Mouse (Mus musculus) hindbrain, embryonic 16.5 days (tissue): ENCODE measurements at regions not wholly inside any gene's neighbourhood (a gene's known extent, or its start where the extent isn't known, plus 50 kb on each side); places are given as distances from the start of the nearest gene placed in this dataset.
A peak's percentile ranks its signal among the peaks of the same experiment; 100 is the strongest.

ENCODE experiments used
- ATAC-seq: fragments of 200-750 bp; cut with Nextera tagmentation; 2 replicates; pipeline ENCODE4 v1.8.0; 2017; ENCODE audit warnings: moderate TSS enrichment, moderate library complexity
- H3K27ac ChIP-seq: fragments of 300-500 bp; sonication (generic); 2 replicates; pipeline ENCODE4 v1.5.1; 2014; ENCODE audit warnings: low read depth, mild to moderate bottlenecking, control low read depth, low read length, moderate library complexity
- H3K27me3 ChIP-seq: fragments of 300-500 bp; sonication (generic); replicated peaks from 2 replicates; pipeline ENCODE4 v1.6.1; 2014; ENCODE audit warnings: low read length; ENCODE audit not compliant: control insufficient read depth, insufficient read depth
- H3K36me3 ChIP-seq: fragments of 300-500 bp; sonication (generic); 2 replicates; pipeline ENCODE4 v1.6.1; 2014; ENCODE audit warnings: mild to moderate bottlenecking, low read length, moderate library complexity, mixed read lengths; ENCODE audit not compliant: control insufficient read depth, insufficient read depth
- H3K4me1 ChIP-seq: fragments of 300-500 bp; sonication (generic); 2 replicates; pipeline ENCODE4 v1.6.1; 2014; ENCODE audit warnings: low read depth, low read length; ENCODE audit not compliant: control insufficient read depth, insufficient read depth
- H3K4me2 ChIP-seq: fragments of 300-500 bp; sonication (generic); 2 replicates; pipeline ENCODE4 v1.6.1; 2014; ENCODE audit warnings: mild to moderate bottlenecking, low read length, control low read depth, moderate library complexity
- H3K4me3 ChIP-seq: fragments of 300-500 bp; sonication (generic); 2 replicates; pipeline ENCODE4 v1.5.1; 2014; ENCODE audit warnings: mild to moderate bottlenecking, low read length, control low read depth, moderate library complexity
- H3K9ac ChIP-seq: fragments of 300-500 bp; sonication (generic); 2 replicates; pipeline ENCODE4 v1.6.1; 2014; ENCODE audit warnings: low read depth, mild to moderate bottlenecking, control low read depth, low read length, moderate library complexity
- H3K9me3 ChIP-seq: fragments of 300-500 bp; sonication (generic); 2 replicates; pipeline ENCODE4 v1.6.1; 2014; ENCODE audit warnings: mild to moderate bottlenecking, low read length, moderate library complexity; ENCODE audit not compliant: control insufficient read depth
- WGBS: fragments of 180-500 bp; shearing (Covaris S2); extraction: QIAGEN DNeasy Blood & Tissue Kit; methylation state at CpG from one replicate; pipeline ENCODE4 v1.1.7; 2014; 5-methylcytosine and 5-hydroxymethylcytosine counted together

GRCm38 (mm10) chr5:100218256-100218851 lies 58.7 kb upstream of the Tmem150c start:
- ATAC-seq, result no peak
- 92% methylated on average over 3 of the region's 3 CpGs for WGBS
- no peaks in the 10 kb centered on the region for H3K27me3 ChIP-seq

GRCm38 (mm10) chr5:100217178-100218035 lies 57.8 kb upstream of the Tmem150c start:
- H3K4me2 ChIP-seq, result peak overlapping the region; percentile 26; the same call in 1 of the 2 replicates
- 21% methylated on average over 17 of the region's 17 CpGs for WGBS

More at GRCm38 (mm10) chr5:100218256-100218851, 58.7 kb upstream of the Tmem150c start:
- Histone ChIP-seq H3K36me3 (no peaks in the 10 kb centered on the region), H3K9ac (no peak overlapping the region), H3K27ac (no peak overlapping the region), H3K4me2 (no peak overlapping the region), H3K9me3 (no peaks in the 10 kb centered on the region), H3K4me1 (0 out of 2 replicates have a peak, but pooled peaks cover 6% of the 10 kb centered on the region), H3K4me3 (no peak overlapping the region)

DNA sequence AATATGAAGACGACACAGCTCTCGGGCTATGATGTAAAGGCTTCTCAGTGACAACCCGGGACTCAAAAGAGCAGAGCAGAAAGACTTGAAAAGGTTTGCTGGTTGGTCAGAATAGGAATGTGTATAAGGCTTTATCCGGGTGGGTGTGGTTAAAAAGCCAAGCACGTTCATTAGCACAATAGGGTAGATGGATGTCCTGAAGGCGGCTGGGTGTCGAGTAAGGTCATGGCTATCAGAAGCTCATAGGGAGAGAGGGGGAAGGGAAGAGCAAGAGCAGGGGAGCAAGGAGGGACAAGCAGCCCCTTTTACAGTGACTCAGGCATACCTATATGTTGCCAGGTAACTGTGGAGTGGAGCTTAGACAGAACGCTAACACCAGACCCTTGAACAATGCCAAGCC lies 54.3 kb upstream of the Tmem150c start:
- 38% methylated on average over 8 of the region's 8 CpGs for WGBS
- H3K4me1 ChIP-seq, result no peaks in the 10 kb centered on the region
- no peak overlapping the region for H3K4me3 ChIP-seq
- no peak overlapping the region for H3K27ac ChIP-seq
- ATAC-seq, result no peak
- H3K27me3 ChIP-seq, result no peaks in the 10 kb centered on the region
- no peak overlapping the region for H3K9ac ChIP-seq
- H3K9me3 ChIP-seq, result no peaks in the 10 kb centered on the region
- H3K36me3 ChIP-seq, result no peaks in the 10 kb centered on the region
- no peak overlapping the region for H3K4me2 ChIP-seq

More at GRCm38 (mm10) chr5:100217178-100218035, 57.8 kb upstream of the Tmem150c start:
- Histone ChIP-seq H3K27ac (no peak overlapping the region), H3K4me3 (no peak overlapping the region), H3K9ac (no peak overlapping the region), H3K4me1 (0 out of 2 replicates have a peak, but pooled peaks cover 6% of the 10 kb centered on the region), H3K9me3 (no peaks in the 10 kb centered on the region), H3K36me3 (no peaks in the 10 kb centered on the region), H3K27me3 (no peaks in the 10 kb centered on the region)
- peak; percentile 37 for ATAC-seq

- Histone ChIP-seq H3K27ac (no peak overlapping the region), H3K27me3 (no peaks in the 10 kb centered on the region), H3K9me3 (no peaks in the 10 kb centered on the region), H3K9ac (no peak overlapping the region), H3K36me3 (no peaks in the 10 kb centered on the region), H3K4me2 (no peak overlapping the region), H3K4me3 (no peak overlapping the region), H3K4me1 (no peaks in the 10 kb centered on the region)
- no peak for ATAC-seq
- WGBS, result 80% methylated on average over 5 of the region's 5 CpGs
Observed at GRCm38 (mm10) chr5:100210708-100211107, 51.1 kb upstream of the Tmem150c start.
